Mouse (Mus musculus) neural tube, embryonic 14.5 days (tissue): ENCODE data around the gene Ormdl1. TPM values are rescaled to one million over a fixed set of nuclear protein-coding genes. Genes with fewer than 3 reads are reported as not detected.

Experiments used
- polyA plus RNA-seq: library from polyadenylated mRNA; unstranded; fragments of >200 nt; fragmentation: Nextera tagmentation; extraction: Ambion mirVana; gene quantifications from 2 replicates; pipeline ENCODE4 v1.2.1, GENCODE M21; 2014

The Ormdl1 gene
- polyA plus RNA-seq, 1 experiment from 2014 or later, result 51.6 TPM

Other genes starting within 250 kb of the Ormdl1 start
- gene Mstn, start 235.5 kb upstream of the Ormdl1 start, polyA plus RNA-seq, result 0.32 and 0.40 TPM in 2 replicates
- gene 1700019A02Rik, start 109.5 kb upstream of the Ormdl1 start, polyA plus RNA-seq, result not detected in 2 replicates
- gene Pms1, start 77 bp upstream of the Ormdl1 start, polyA plus RNA-seq, result 12.1 and 13.2 TPM in 2 replicates
- gene Gm28778, start within 50 bp of the Ormdl1 start, polyA plus RNA-seq, result not detected in 2 replicates
- 23.5 and 25.9 TPM in 2 replicates for gene Osgepl1, start 16.5 kb downstream of the Ormdl1 start, polyA plus RNA-seq
- gene Asdurf, start 55.5 kb downstream of the Ormdl1 start, polyA plus RNA-seq, result 2.2 TPM in 1 of 2 replicates, not detected in the other
- 2.6 and 2.8 TPM in 2 replicates for gene Gm28551, start 55.6 kb downstream of the Ormdl1 start, polyA plus RNA-seq
- gene Asnsd1, start 55.7 kb downstream of the Ormdl1 start, polyA plus RNA-seq, result 61.0 and 74.7 TPM in 2 replicates